Mouse (Mus musculus): Measurements from ENCODE around the gene Lpar4.

Lpar4 gene

GRCm38 (mm10) chrX:106920175-106920827, at the start of gene Lpar4:
Lpar4 (plus strand) TSS chrX:106920625.
- DNase-seq (ENCODE audit: low spot score in 2 of 2): peak in 1 of 2 experiments; percentile 3

GRCm38 (mm10) chrX:106871426-106871825, 49.0 kb upstream of the Lpar4 start:
- no peak for DNase-seq (ENCODE audit: low spot score in 2 of 2)

- DNase-seq (ENCODE audit: low spot score in 2 of 2): no peak
These were observed 48.5 kb upstream of the Lpar4 start for GRCm38 (mm10) chrX:106871894-106872293.

GRCm38 (mm10) chrX:106872315-106872714, 48.1 kb upstream of the Lpar4 start:
- no peak for DNase-seq (ENCODE audit: low spot score in 2 of 2)

GRCm38 (mm10) chrX:106897707-106898275, 22.6 kb upstream of the Lpar4 start:
- no peak for DNase-seq (ENCODE audit: low spot score in 2 of 2)

GRCm38 (mm10) chrX:106920828-106921619, 599 bp downstream of the Lpar4 start:
- DNase-seq (ENCODE audit: low spot score in 2 of 2): no peak

- DNase-seq (ENCODE audit: low spot score in 2 of 2): no peak
These were observed 4.1 kb downstream of the Lpar4 start for GRCm38 (mm10) chrX:106924572-106924971.

GRCm38 (mm10) chrX:106939326-106939725, 18.9 kb downstream of the Lpar4 start:
- no peak for DNase-seq (ENCODE audit: low spot score in 2 of 2)

- DNase-seq (ENCODE audit: low spot score in 2 of 2): no peak
These were observed 30.1 kb downstream of the Lpar4 start for GRCm38 (mm10) chrX:106950558-106950957.

GRCm38 (mm10) chrX:106951016-106951415, 30.6 kb downstream of the Lpar4 start:
- no peak for DNase-seq (ENCODE audit: low spot score in 2 of 2)

- no peak for DNase-seq (ENCODE audit: low spot score in 2 of 2)
These were observed 33.4 kb downstream of the Lpar4 start for GRCm38 (mm10) chrX:106953840-106954239.

- no peak for DNase-seq (ENCODE audit: low spot score in 2 of 2)
These were observed 41.8 kb downstream of the Lpar4 start for GRCm38 (mm10) chrX:106962233-106962632.

GRCm38 (mm10) chrX:106964326-106964725, 43.9 kb downstream of the Lpar4 start:
- no peak for DNase-seq (ENCODE audit: low spot score in 2 of 2)
